8 mouse cellular contexts compared by ENCODE assay signal in the genomic region with DNA sequence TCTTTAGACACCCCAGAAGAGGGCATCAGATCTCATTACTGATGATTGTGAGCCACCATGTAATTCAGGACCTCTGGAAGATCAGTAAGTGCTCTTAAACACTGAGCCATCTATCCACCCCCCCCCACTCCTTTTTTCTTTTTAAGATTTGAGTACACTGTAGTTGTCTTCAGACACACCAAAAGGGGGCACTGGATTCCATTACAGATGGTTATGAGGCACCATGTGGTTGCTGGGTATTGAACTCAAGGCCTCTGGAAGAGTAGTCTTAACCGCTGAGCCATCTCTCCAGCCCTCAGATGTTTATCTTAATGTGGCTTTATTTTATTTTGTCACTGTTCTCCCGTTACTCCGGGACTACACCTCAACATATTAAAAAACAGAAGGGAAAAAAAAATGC. TPM values are rescaled to one million over a fixed set of nuclear protein-coding genes. Genes with fewer than 3 reads are reported as not detected.
DNase-seq lines count a peak whose midpoint lies in the region; ATAC-seq and TF ChIP-seq lines count a peak whose summit lies in the region.

No protein-coding gene starts in this region.

- no peaks in the 10 kb centered on the region for H3K9me3 ChIP-seq in heart, postnatal 0 days (replicated peaks; ENCODE audit: control insufficient read depth, low read length)
- H3K9me3 ChIP-seq in ES-E14 (ENCODE audit: control insufficient read depth, insufficient read depth, low read depth, low read length): no peaks in the 10 kb centered on the region
- H3K9me3 ChIP-seq in hindbrain, embryonic 13.5 days: no peaks in the 10 kb centered on the region
- no peaks in the 10 kb centered on the region for H3K9me3 ChIP-seq in midbrain, postnatal 0 days (ENCODE audit: low read length)

- peaks cover 16% of the 10 kb centered on the region for H3K4me1 ChIP-seq in heart, postnatal 0 days (ENCODE audit: control insufficient read depth, insufficient read depth)
- peaks cover 0 to 7% of the 10 kb centered on the region in 2 experiments; a peak in 2 of 4 replicates for H3K4me1 ChIP-seq in ES-E14 (ENCODE audit: control insufficient read depth in 2 of 2, insufficient read depth in 2 of 2, low read length in 2 of 2, poor library complexity in 1 of 2)
- peaks cover 31% of the 10 kb centered on the region for H3K4me1 ChIP-seq in hindbrain, embryonic 13.5 days (replicated peaks)
- H3K4me1 ChIP-seq in midbrain, postnatal 0 days (ENCODE audit: insufficient read depth, low read length): peaks cover 7% of the 10 kb centered on the region; the same call in 1 of the 2 replicates

- no peak for ATAC-seq in heart, postnatal 0 days (ENCODE audit: insufficient read depth, low read depth)
- ATAC-seq in hindbrain, embryonic 13.5 days (ENCODE audit: low FRiP score): no peak
- no peak for ATAC-seq in midbrain, postnatal 0 days (ENCODE audit: low FRiP score)

- TF ChIP-seq EP300 in heart, postnatal 0 days (IDR thresholded peaks at IDR 0.05; ENCODE audit: low read depth): no peak

- intact Hi-C loops in heart, postnatal 36 days (cut with DNase I): loop anchor here (5.0 kb wide), 1 partner anchor 253 kb away; the partner anchor contains the start of genes Zfp617 and Zfp882

- H3K36me3 ChIP-seq in heart, postnatal 0 days (replicated peaks; ENCODE audit: control insufficient read depth, insufficient read depth, low read length): no peaks in the 10 kb centered on the region
- H3K36me3 ChIP-seq in ES-E14 (ENCODE audit: control insufficient read depth, insufficient read depth, low read length, poor library complexity, severe bottlenecking): peaks cover 4% of the 10 kb centered on the region; the same call in 1 of the 2 replicates
- H3K36me3 ChIP-seq in hindbrain, embryonic 13.5 days: peaks cover 6% of the 10 kb centered on the region
- no peaks in the 10 kb centered on the region; the same call in 1 of the 2 replicates for H3K36me3 ChIP-seq in midbrain, postnatal 0 days (ENCODE audit: insufficient read depth, low read length)

- peak overlapping the region; percentile 58 for H3K4me2 ChIP-seq in heart, postnatal 0 days (ENCODE audit: low read depth, low read length)
- peak overlapping the region; percentile 68 for H3K4me2 ChIP-seq in hindbrain, embryonic 13.5 days
- peak overlapping the region; percentile 52 for H3K4me2 ChIP-seq in midbrain, postnatal 0 days (ENCODE audit: low read depth, low read length, poor library complexity, severe bottlenecking)

- WGBS in heart, postnatal 0 days: 61% methylated on average over 3 of the region's 3 CpGs
- 72% methylated on average over 3 of the region's 3 CpGs for WGBS in hindbrain, embryonic 13.5 days
- WGBS in midbrain, postnatal 0 days: 72% methylated on average over 3 of the region's 3 CpGs

- DNase-seq in heart, postnatal 0 days (ENCODE audit: low spot score): no peak
- no peak for DNase-seq in heart, postnatal 36 days
- DNase-seq in ES-E14 (ENCODE audit: low read depth, low spot score): no peak
- DNase-seq in midbrain, postnatal 0 days (ENCODE audit: low spot score): no peak
- DNase-seq in frontal cortex, postnatal 10 days (ENCODE audit: low spot score in 2 of 2): no peak
- DNase-seq in gastrocnemius, adult 18-20 months (ENCODE audit: low spot score): no peak
- DNase-seq in cerebellum, adult 9-10 months: no peak

- peak overlapping the region; percentile 33; the same call in 1 of the 2 replicates for H3K4me3 ChIP-seq in heart, postnatal 0 days (ENCODE audit: low read depth, low read length)
- peak overlapping the region; percentile 70 to 83 for H3K4me3 ChIP-seq in ES-E14 (ENCODE audit: insufficient read depth in 1 of 2, low read depth in 1 of 2, low read length in 2 of 2, poor library complexity in 1 of 2, severe bottlenecking in 1 of 2)
- H3K4me3 ChIP-seq in hindbrain, embryonic 13.5 days: peak overlapping the region; percentile 96
- H3K4me3 ChIP-seq in midbrain, postnatal 0 days (ENCODE audit: low read depth, low read length): peak overlapping the region; percentile 43

- H3K27me3 ChIP-seq in heart, postnatal 0 days (ENCODE audit: control insufficient read depth, insufficient read depth, low read length): no peaks in the 10 kb centered on the region
- H3K27me3 ChIP-seq in hindbrain, embryonic 13.5 days: no peaks in the 10 kb centered on the region
- H3K27me3 ChIP-seq in midbrain, postnatal 0 days (ENCODE audit: insufficient read depth, low read length): no peaks in the 10 kb centered on the region

- no peak overlapping the region for H3K9ac ChIP-seq in heart, postnatal 0 days (replicated peaks; ENCODE audit: low read depth, low read length)
- peak overlapping the region; percentile 94; the same call in 1 of the 2 replicates for H3K9ac ChIP-seq in ES-E14 (ENCODE audit: insufficient read depth, low read depth, low read length, poor library complexity, severe bottlenecking)
- peak overlapping the region; percentile 51 for H3K9ac ChIP-seq in hindbrain, embryonic 13.5 days
- H3K9ac ChIP-seq in midbrain, postnatal 0 days (replicated peaks; ENCODE audit: low read length, poor library complexity, severe bottlenecking): no peak overlapping the region

- in situ Hi-C loops in ES-E14 (cut with MboI; ENCODE audit: low sequenced_read_pairs in 2 of 2, unreplicated experiment in 2 of 2): no loop called here

- H3K27ac ChIP-seq in heart, postnatal 0 days (ENCODE audit: low read depth): no peak overlapping the region
- no peak overlapping the region; the same call in 1 of the 2 replicates for H3K27ac ChIP-seq in ES-E14 (ENCODE audit: insufficient read depth, low read depth, low read length, poor library complexity, severe bottlenecking)
- no peak overlapping the region for H3K27ac ChIP-seq in hindbrain, embryonic 13.5 days
- H3K27ac ChIP-seq in midbrain, postnatal 0 days (ENCODE audit: low read depth, low read length): no peak overlapping the region

- TF ChIP-seq CTCF in heart, postnatal 0 days (IDR thresholded peaks at IDR 0.05; ENCODE audit: low read depth): no peak
- 0 out of 2 replicates have a peak, but pooled peaks have one; percentile 20 for TF ChIP-seq CTCF in midbrain, postnatal 0 days (IDR thresholded peaks at IDR 0.05)

TF ChIP-seq in ES-E14, 5 proteins besides CTCF, POLR2A, EP300 and RAD21:
- TF ChIP-seq MAFK (IDR thresholded peaks at IDR 0.05; ENCODE audit: insufficient read depth, low read depth, low read length) (no peak), ZC3H11A (IDR thresholded peaks at IDR 0.05; ENCODE audit: borderline replicate concordance, low read depth, low read length) (no peak), ZNF384 (IDR thresholded peaks at IDR 0.05; ENCODE audit: low read depth, low read length) (no peak), HCFC1 (IDR thresholded peaks at IDR 0.05; ENCODE audit: borderline replicate concordance, insufficient read depth, low read length) (no peak), CHD2 (IDR thresholded peaks at IDR 0.05; ENCODE audit: low read depth, low read length) (no peak)

RNA-seq across cellular contexts. Expression of gene Rab8a, which starts 1.0 kb away (rescaled TPM):
- total RNA-seq in heart, postnatal 0 days (2014; rRNA removed; ENCODE audit: low replicate concordance): 32.2 and 33.9 TPM in 2 replicates
- 50.8 and 51.2 TPM in 2 replicates for polyA plus RNA-seq in heart, postnatal 0 days (2015; fragmentation: Nextera tagmentation; extraction: Ambion mirVana)
- total RNA-seq in heart, postnatal 36 days (2021): 10 to 100 TPM; 18.6 to 26.0 TPM
- total RNA-seq in ES-E14 (2012; rRNA removed): 54.0 and 73.2 TPM in 2 replicates
- polyA plus RNA-seq in hindbrain, embryonic 13.5 days (2015; fragmentation: Nextera tagmentation; extraction: Ambion mirVana): 94.1 and 96.0 TPM in 2 replicates
- total RNA-seq in midbrain, postnatal 0 days (2014; rRNA removed): 32.9 and 43.0 TPM in 2 replicates
- polyA plus RNA-seq in midbrain, postnatal 0 days (2015; fragmentation: Nextera tagmentation; extraction: Ambion mirVana): 66.7 and 66.9 TPM in 2 replicates
- 10 to 100 TPM in 1 of 2 experiments, 1 to 10 TPM in 1; 8.9 to 10.6 TPM for total RNA-seq in gastrocnemius, adult 18-20 months (2021)

RNA-seq across cellular contexts. Expression of gene Tpm4, which starts 25.2 kb away (rescaled TPM):
- 179 and 195 TPM in 2 replicates for total RNA-seq in heart, postnatal 0 days (2014; rRNA removed; ENCODE audit: low replicate concordance)
- 222 and 224 TPM in 2 replicates for polyA plus RNA-seq in heart, postnatal 0 days (2015; fragmentation: Nextera tagmentation; extraction: Ambion mirVana)
- total RNA-seq in heart, postnatal 36 days (2021): 10 to 100 TPM; 86.3 to 97.2 TPM
- 72.9 and 146 TPM in 2 replicates for total RNA-seq in ES-E14 (2012; rRNA removed)
- polyA plus RNA-seq in hindbrain, embryonic 13.5 days (2015; fragmentation: Nextera tagmentation; extraction: Ambion mirVana): 221 and 233 TPM in 2 replicates
- 82.1 and 108 TPM in 2 replicates for total RNA-seq in midbrain, postnatal 0 days (2014; rRNA removed)
- polyA plus RNA-seq in midbrain, postnatal 0 days (2015; fragmentation: Nextera tagmentation; extraction: Ambion mirVana): 87.5 and 91.5 TPM in 2 replicates
- 10 to 100 TPM; 23.8 to 42.5 TPM for total RNA-seq in gastrocnemius, adult 18-20 months (2021)

RNA-seq across cellular contexts. Expression of gene Hsh2d, which starts 29.4 kb away (rescaled TPM):
- total RNA-seq in heart, postnatal 0 days (2014; rRNA removed; ENCODE audit: low replicate concordance): not detected in 2 replicates
- polyA plus RNA-seq in heart, postnatal 0 days (2015; fragmentation: Nextera tagmentation; extraction: Ambion mirVana): 0.05 and 0.12 TPM in 2 replicates
- total RNA-seq in heart, postnatal 36 days (2021): not detected
- total RNA-seq in ES-E14 (2012; rRNA removed): 0.42 and 0.45 TPM in 2 replicates
- polyA plus RNA-seq in hindbrain, embryonic 13.5 days (2015; fragmentation: Nextera tagmentation; extraction: Ambion mirVana): not detected in 2 replicates
- 0.24 and 0.55 TPM in 2 replicates for total RNA-seq in midbrain, postnatal 0 days (2014; rRNA removed)
- polyA plus RNA-seq in midbrain, postnatal 0 days (2015; fragmentation: Nextera tagmentation; extraction: Ambion mirVana): not detected in 2 replicates
- not detected for total RNA-seq in gastrocnemius, adult 18-20 months (2021)

RNA-seq across cellular contexts. Expression of gene Cib3, which starts 52.6 kb away (rescaled TPM):
- not detected in 2 replicates for total RNA-seq in heart, postnatal 0 days (2014; rRNA removed; ENCODE audit: low replicate concordance)
- polyA plus RNA-seq in heart, postnatal 0 days (2015; fragmentation: Nextera tagmentation; extraction: Ambion mirVana): not detected in 2 replicates
- total RNA-seq in heart, postnatal 36 days (2021): under 1 TPM in 1 of 2 experiments, not detected in 1; 0.57 TPM
- 0.31 and 0.37 TPM in 2 replicates for total RNA-seq in ES-E14 (2012; rRNA removed)
- not detected in 2 replicates for polyA plus RNA-seq in hindbrain, embryonic 13.5 days (2015; fragmentation: Nextera tagmentation; extraction: Ambion mirVana)
- not detected in 2 replicates for total RNA-seq in midbrain, postnatal 0 days (2014; rRNA removed)
- not detected in 2 replicates for polyA plus RNA-seq in midbrain, postnatal 0 days (2015; fragmentation: Nextera tagmentation; extraction: Ambion mirVana)
- total RNA-seq in gastrocnemius, adult 18-20 months (2021): not detected

RNA-seq across cellular contexts. Expression of gene Olfr374, which starts 53.2 kb away (rescaled TPM):
- not detected in 2 replicates for total RNA-seq in heart, postnatal 0 days (2014; rRNA removed; ENCODE audit: low replicate concordance)
- polyA plus RNA-seq in heart, postnatal 0 days (2015; fragmentation: Nextera tagmentation; extraction: Ambion mirVana): 0.01 TPM in 1 of 2 replicates, not detected in the other
- not detected for total RNA-seq in heart, postnatal 36 days (2021)
- total RNA-seq in ES-E14 (2012; rRNA removed): 0.48 and 0.54 TPM in 2 replicates
- 0.05 TPM in 1 of 2 replicates, not detected in the other for polyA plus RNA-seq in hindbrain, embryonic 13.5 days (2015; fragmentation: Nextera tagmentation; extraction: Ambion mirVana)
- not detected in 2 replicates for total RNA-seq in midbrain, postnatal 0 days (2014; rRNA removed)
- polyA plus RNA-seq in midbrain, postnatal 0 days (2015; fragmentation: Nextera tagmentation; extraction: Ambion mirVana): not detected in 2 replicates
- not detected for total RNA-seq in gastrocnemius, adult 18-20 months (2021)

Comparison
In these comparisons a context has a peak if more than half of its experiments do, and no peak if none do; other contexts are left out.
1. H3K4me3 ChIP-seq: peak in every context shown above with its lines; median percentile 96 in hindbrain, embryonic 13.5 days; 76 in ES-E14; 43 in midbrain, postnatal 0 days; 33 in heart, postnatal 0 days.
2. H3K9ac ChIP-seq: peak in ES-E14 (single experiment) and hindbrain, embryonic 13.5 days (single experiment); none in heart, postnatal 0 days (single experiment) and midbrain, postnatal 0 days (single experiment).
3. Peak in every context shown above with its lines, with median percentiles within 50 percentile points of each other: H3K4me2 ChIP-seq.